Mouse (Mus musculus) megakaryocyte-erythroid progenitor cell, adult 5 weeks (primary cell): Measurements from ENCODE around the gene Ankrd55. TPM values are rescaled to one million over a fixed set of nuclear protein-coding genes. Genes with fewer than 3 reads are reported as not detected.

Source experiments
- polyA plus RNA-seq: library from polyadenylated mRNA; stranded (reverse); fragments of >175 nt; gene quantifications from 2 replicates; pipeline ENCODE4 v1.2.3, GENCODE M21; 2012

The Ankrd55 gene
- polyA plus RNA-seq: 0.11 TPM in 1 of 2 replicates, not detected in the other

DNA sequence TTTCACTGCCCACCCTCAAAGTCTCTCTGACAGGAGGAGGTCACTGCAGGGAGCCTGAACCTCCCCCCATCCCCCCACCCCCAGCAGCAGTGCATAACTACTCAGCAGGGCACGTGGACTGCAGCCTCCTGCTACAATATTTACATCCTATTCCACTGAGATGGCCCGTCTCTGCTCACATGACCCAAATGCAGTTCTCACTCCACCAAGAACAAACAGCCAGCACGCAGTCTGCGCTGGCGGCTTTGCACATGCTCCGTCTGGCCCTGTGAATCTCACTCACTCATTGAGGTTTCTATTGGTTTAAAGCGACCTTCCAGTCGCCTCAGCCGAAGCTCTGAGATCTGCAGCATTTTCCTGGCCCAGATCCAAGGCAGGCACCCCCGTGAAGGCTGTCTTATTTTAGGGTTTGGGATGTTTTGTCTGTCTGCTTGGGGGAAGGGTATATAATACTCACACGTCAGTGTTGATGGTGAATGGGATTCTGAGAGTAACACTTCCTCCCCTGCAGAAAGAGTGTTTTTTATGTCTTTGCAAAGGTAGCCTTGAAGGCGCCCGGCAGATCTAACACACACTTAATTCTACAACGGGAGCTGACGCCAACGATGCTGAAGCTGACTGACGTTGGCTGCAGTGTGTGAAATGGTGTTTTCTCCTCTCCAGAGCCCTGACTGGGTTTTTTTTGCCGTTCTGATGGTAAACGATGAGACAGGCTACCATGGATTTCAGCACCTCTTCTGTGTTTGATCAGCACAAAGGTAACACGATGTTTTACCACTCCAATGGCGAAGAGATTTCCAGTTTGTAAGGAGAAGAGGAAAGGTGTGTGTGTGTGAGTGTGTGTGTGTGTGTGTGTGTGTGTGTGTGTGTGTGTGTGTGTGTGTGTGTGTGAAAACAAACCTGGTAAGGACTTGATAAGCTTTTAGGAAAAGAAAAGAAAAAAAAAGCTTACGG, at the start of gene Ankrd55:
TSS of gene Ankrd55 (plus strand) at position 227 of the 954 bp plus-strand sequence.

Other genes starting within 250 kb of the Ankrd55 start
- gene Il6st, start 175.6 kb downstream of the Ankrd55 start, polyA plus RNA-seq: 3.0 and 3.7 TPM in 2 replicates